Mouse (Mus musculus) intestine, embryonic 15.5 days (tissue): Measurements from ENCODE around the gene 9430097D07Rik. TPM values are rescaled to one million over a fixed set of nuclear protein-coding genes. Genes with fewer than 3 reads are reported as not detected.

ENCODE experiments used
- ATAC-seq: fragments of 200-750 bp; cut with Nextera tagmentation; 2 replicates; pipeline ENCODE4 v1.8.0; 2017; ENCODE audit warnings: moderate TSS enrichment, moderate library complexity
- H3K27ac ChIP-seq: fragments of 300-500 bp; sonication (generic); 2 replicates; pipeline ENCODE4 v1.5.1; 2015; ENCODE audit warnings: mild to moderate bottlenecking, inconsistent platforms
- H3K27me3 ChIP-seq: fragments of 300-500 bp; sonication (generic); replicated peaks from 2 replicates; pipeline ENCODE4 v1.6.1; 2015; ENCODE audit warnings: inconsistent platforms
- H3K36me3 ChIP-seq: fragments of 300-500 bp; sonication (generic); 2 replicates; pipeline ENCODE4 v1.6.1; 2015; ENCODE audit warnings: inconsistent platforms
- H3K4me1 ChIP-seq: fragments of 300-500 bp; sonication (generic); replicated peaks from 2 replicates; pipeline ENCODE4 v1.6.1; 2015; ENCODE audit warnings: inconsistent platforms
- H3K4me2 ChIP-seq: fragments of 300-500 bp; sonication (generic); replicated peaks from 2 replicates; pipeline ENCODE4 v1.6.1; 2015; ENCODE audit warnings: mild to moderate bottlenecking, inconsistent platforms
- H3K4me3 ChIP-seq: fragments of 300-500 bp; sonication (generic); replicated peaks from 2 replicates; pipeline ENCODE4 v1.5.1; 2015; ENCODE audit warnings: inconsistent platforms
- H3K9ac ChIP-seq: fragments of 300-500 bp; sonication (generic); 2 replicates; pipeline ENCODE4 v1.6.1; 2015; ENCODE audit warnings: inconsistent platforms
- H3K9me3 ChIP-seq: fragments of 300-500 bp; sonication (generic); 2 replicates; pipeline ENCODE4 v1.6.1; 2016; ENCODE audit warnings: inconsistent platforms
- WGBS: fragments of 180-500 bp; shearing (Covaris S2); methylation state at CpG from one replicate; pipeline ENCODE4 v1.1.7; 2015; 5-methylcytosine and 5-hydroxymethylcytosine counted together
- polyA plus RNA-seq: library from polyadenylated mRNA; unstranded; fragments of >200 nt; fragmentation: Nextera tagmentation; extraction: Ambion mirVana; gene quantifications from 2 replicates; pipeline ENCODE4 v1.2.1, GENCODE M21; 2015

Gene 9430097D07Rik
- polyA plus RNA-seq, 1 experiment from 2014 or later, result not detected

DNA sequence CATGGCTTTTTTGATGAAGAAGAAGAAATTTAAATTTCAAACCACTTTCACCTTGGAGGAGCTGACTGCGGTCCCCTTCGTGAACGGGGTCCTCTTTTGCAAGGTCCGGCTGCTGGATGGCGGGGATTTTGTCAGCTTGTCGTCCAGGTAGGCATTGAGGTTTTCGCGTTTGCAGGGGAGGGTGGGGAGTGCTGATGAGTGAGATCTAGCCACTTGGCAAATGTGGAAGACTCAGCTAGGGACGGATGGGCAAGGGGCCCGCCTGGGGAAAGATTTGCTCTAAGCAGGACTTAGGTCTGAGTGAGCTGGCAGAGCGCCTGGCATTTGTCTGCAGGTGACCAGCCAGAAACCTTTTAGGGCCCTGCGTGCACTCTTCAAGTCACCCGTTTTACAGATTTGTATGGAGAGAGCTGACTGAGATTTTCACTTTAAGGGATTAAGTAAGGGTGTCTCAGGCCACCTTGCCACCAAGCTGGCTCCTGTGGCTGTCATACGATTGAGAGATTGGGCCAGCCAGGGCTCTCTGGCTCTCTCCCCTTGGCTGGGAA, 39.3 kb downstream of the 9430097D07Rik start:
- no peaks in the 10 kb centered on the region for H3K27me3 ChIP-seq
- peak overlapping the region; percentile 92 for H3K4me3 ChIP-seq
- WGBS, result under 1% methylated on average over 14 of the region's 14 CpGs
- no peak for ATAC-seq
- H3K4me1 ChIP-seq, result peaks cover 42% of the 10 kb centered on the region
- peak overlapping the region; percentile 99 for H3K9ac ChIP-seq
- peak overlapping the region; percentile 100 for H3K27ac ChIP-seq
- no peaks in the 10 kb centered on the region for H3K9me3 ChIP-seq
- H3K36me3 ChIP-seq, result no peaks in the 10 kb centered on the region
- peak overlapping the region; percentile 83 for H3K4me2 ChIP-seq

DNA sequence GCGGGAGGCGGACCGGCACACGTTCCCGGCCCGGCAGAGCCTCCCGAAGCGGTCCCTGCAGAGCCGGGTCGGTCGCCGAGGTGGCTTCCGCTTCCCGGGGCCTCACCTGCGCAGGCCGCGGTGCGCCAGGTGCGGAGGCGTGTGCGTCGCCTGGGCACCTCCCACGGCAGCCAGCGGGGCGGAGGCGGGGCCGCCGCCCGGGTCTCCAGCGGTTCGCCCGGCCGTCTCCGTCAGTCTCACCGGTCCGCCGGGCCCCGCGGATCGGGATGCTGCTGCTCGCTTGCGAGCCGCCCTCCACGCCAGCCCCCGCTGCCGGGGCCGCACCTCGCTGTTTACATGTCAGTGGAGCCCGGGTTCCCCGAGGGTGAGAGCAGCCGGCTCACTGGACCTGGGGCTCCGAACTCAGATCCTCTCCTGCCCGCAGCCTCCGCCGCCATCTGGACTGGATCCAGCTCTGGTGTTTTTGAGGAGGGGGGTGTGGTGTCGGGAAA, 39.9 kb downstream of the 9430097D07Rik start:
- ATAC-seq, result peak; percentile 82
- Histone ChIP-seq H3K36me3 (no peaks in the 10 kb centered on the region), H3K27ac (peak overlapping the region; percentile 100), H3K4me1 (peaks cover 42% of the 10 kb centered on the region), H3K4me3 (peak overlapping the region; percentile 92), H3K9ac (peak overlapping the region; percentile 99), H3K9me3 (no peaks in the 10 kb centered on the region), H3K4me2 (peak overlapping the region; percentile 83), H3K27me3 (no peaks in the 10 kb centered on the region)
- under 1% methylated on average over 56 of the region's 56 CpGs for whole genome bisulfite sequencing

DNA sequence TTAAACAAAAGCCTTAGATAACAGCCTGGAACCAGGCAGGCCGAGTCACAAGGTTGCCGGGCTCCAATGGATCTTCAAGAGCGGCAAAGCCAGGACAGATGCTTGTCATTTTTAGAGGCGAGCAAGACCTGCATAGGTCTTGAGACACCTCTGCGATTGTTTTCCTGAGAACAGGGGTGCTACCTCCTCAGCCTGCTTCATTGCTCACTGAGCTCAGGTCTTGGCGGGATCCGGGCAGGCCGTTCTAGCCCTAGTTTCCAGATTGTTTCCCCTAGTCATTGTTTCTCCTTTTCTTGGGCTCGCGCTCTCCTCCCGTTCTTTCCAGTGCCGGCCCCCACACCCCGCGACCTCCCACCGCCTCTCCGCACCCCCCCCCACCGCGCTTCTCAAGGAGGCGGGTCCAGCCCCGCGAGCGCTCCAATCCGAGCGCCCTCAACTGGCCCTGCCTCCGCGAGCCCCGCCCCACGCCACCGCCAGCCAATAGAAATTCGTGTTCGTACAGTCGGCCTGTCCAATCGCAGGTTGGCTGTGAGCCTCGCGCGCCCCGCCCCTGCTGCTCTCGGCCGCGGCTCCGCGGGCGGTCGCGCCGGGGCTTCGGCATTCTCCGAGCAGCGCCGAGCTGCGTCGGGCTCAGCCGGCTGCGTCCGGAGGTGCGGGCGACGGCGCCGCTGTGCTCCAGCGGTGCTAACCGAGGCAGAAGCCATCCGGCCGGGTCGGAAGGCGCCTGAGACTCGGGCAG, 40.6 kb downstream of the 9430097D07Rik start, which contains the start of gene Fam102a:
TSS of gene Fam102a (plus strand) at position 600 of the 739 bp plus-strand sequence.
- Histone ChIP-seq H3K27ac (peak within 1 kb of the TSS; percentile 100), H3K4me1 (peaks cover 40% of the 10 kb centered on the region), H3K27me3 (no peaks in the 10 kb centered on the region), H3K36me3 (no peaks in the 10 kb centered on the region), H3K4me3 (peak within 1 kb of the TSS; percentile 92), H3K9me3 (no peaks in the 10 kb centered on the region), H3K9ac (peak within 1 kb of the TSS; percentile 99), H3K4me2 (peak within 1 kb of the TSS; percentile 83)
- under 1% methylated on average over 67 of the region's 67 CpGs for WGBS
- ATAC-seq, result peak; percentile 95

DNA sequence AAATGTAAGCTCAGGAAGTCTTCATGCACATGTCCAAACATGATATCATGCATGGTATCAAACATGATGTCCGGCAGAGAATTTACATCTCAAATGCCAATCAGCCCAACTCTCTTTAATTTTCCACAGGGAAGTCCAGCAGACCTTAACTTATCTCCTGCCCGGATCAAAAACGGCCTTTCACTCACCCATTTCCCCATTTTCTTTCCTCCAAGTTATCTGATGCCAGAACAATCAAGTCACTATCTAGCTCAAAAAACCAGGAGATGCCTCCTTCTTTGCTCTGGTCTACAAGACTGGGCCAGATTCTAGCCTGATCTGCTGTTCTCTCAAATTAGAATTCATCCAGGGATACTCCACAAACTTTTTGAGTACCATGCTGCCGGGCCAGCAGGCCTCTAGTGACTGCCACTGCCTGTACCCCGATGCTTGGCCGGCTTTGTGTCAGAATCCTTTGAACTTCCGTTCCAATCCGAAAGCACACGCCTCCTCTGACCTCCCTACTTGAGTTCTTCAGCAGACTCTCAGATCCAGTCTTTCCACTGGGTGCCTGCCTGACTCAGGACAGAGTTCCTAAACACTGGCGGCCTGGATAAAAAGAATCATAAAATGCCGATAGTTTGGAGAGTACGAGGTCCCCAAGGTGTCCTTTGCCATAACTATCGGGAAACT, 41.3 kb downstream of the 9430097D07Rik start:
- WGBS, result 10% methylated on average over 13 of the region's 13 CpGs
- Histone ChIP-seq H3K4me1 (peaks cover 33% of the 10 kb centered on the region), H3K9me3 (no peaks in the 10 kb centered on the region), H3K27ac (peak overlapping the region; percentile 95), H3K27me3 (no peaks in the 10 kb centered on the region), H3K4me2 (peak overlapping the region; percentile 83), H3K9ac (peak overlapping the region; percentile 43), H3K4me3 (peak overlapping the region; percentile 92), H3K36me3 (no peaks in the 10 kb centered on the region)
- peak; percentile 18 for ATAC-seq

DNA sequence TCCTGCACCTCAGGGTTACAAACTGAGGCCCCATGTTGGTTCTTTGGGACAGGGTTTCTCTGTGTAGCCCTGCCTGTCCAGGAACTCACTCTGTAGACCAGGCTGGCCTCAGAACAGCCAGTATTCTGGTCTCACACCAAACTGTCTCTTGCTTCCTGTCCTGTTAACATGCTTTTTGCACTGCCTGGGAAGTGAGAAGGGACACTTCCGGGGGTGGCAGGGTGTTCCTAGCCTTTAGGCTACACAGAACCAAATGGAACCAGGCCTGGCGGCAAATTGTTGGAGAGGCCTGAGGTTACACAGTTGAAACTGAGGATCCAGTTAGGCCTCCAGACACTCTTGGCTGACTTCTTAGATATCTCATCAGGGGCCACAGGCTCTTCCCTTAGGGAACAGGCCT, 42.3 kb downstream of the 9430097D07Rik start:
- no peaks in the 10 kb centered on the region for H3K36me3 ChIP-seq
- H3K27ac ChIP-seq, result no peak overlapping the region
- no peak overlapping the region for H3K9ac ChIP-seq
- H3K4me1 ChIP-seq, result peaks cover 22% of the 10 kb centered on the region
- H3K27me3 ChIP-seq, result no peaks in the 10 kb centered on the region
- WGBS, result 87% methylated on average over 2 of the region's 2 CpGs
- H3K4me2 ChIP-seq, result no peak overlapping the region
- ATAC-seq, result no peak
- no peak overlapping the region for H3K4me3 ChIP-seq
- H3K9me3 ChIP-seq, result no peaks in the 10 kb centered on the region

DNA sequence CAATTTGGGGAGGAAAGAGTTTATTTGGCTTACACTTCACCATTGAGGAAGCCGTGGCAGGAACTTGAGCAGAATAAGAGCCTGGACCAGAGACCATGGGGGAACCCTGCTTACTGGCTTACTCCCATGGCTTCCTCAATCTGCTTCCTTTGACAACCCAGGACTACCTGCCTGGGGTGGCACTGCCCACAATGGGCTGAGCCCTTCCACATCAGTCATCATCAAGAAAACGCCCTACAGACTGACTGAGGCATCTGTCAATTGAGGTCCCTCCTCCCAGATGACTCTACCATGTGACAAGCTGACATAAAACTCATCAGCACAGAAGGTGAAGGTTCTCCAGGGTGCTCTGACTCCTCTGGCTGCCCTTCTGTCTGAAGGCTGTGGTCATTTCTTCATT, 45.0 kb downstream of the 9430097D07Rik start:
- Histone ChIP-seq H3K27ac (no peak overlapping the region), H3K36me3 (no peaks in the 10 kb centered on the region), H3K9me3 (no peaks in the 10 kb centered on the region), H3K27me3 (no peaks in the 10 kb centered on the region), H3K4me3 (no peak overlapping the region), H3K4me1 (peaks cover 13% of the 10 kb centered on the region; the same call in 1 of the 2 replicates), H3K9ac (no peak overlapping the region), H3K4me2 (no peak overlapping the region)
- no peak for ATAC-seq
- 78% methylated on average over 2 of the region's 2 CpGs for WGBS

DNA sequence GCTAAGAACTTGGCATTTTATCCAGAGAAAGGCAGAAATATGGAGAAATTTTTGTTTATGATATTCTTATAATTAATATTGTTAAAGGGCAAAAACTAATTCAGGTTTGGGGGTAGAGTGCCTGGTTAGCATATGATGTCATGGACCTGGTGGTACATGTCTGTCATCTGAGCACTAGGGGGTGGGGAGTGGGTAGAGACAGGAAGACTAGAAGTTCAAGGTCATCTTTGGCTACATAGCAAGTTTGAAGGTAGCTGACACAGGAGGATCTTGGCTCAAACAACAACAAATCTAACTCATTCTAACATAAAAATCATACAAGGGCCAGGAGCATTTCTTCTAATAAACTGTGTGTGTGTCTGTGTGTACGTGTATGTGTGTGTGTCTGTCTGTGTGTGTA, 47.2 kb downstream of the 9430097D07Rik start:
- WGBS, result 73% methylated on average over 1 of the region's 1 CpGs
- H3K4me3 ChIP-seq, result no peak overlapping the region

DNA sequence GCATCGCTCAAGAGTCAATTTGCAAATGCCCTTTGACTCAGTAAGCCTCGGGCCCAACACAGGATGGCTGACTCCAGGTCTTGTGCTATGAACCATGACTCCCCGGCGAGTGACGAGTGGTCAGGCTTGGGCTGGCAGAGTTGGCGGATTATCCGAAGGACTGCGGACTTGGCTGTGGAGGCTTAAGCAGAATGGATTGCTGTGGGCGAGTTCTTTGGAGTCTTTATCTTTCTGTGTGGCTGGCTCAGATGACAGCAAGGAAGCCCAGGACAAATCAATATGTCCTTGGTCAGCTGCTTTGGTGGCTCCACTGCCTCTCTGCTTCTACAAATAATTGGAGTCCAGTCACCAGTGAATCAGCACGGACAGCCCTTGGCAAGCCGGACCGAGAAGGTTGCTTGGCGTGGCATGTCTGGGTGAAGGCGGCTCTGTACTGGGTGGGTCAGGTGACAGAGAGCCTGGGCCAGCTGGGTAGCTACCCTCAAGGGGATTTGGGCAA, 48.0 kb downstream of the 9430097D07Rik start:
- WGBS, result 80% methylated on average over 14 of the region's 14 CpGs
- no peak for ATAC-seq
- H3K9me3 ChIP-seq, result no peaks in the 10 kb centered on the region

More for the DNA sequence above, 47.2 kb downstream of the 9430097D07Rik start:
- Histone ChIP-seq H3K27ac (no peak overlapping the region), H3K36me3 (no peaks in the 10 kb centered on the region), H3K9ac (no peak overlapping the region), H3K4me1 (peaks cover 10% of the 10 kb centered on the region), H3K4me2 (no peak overlapping the region), H3K27me3 (no peaks in the 10 kb centered on the region), H3K9me3 (no peaks in the 10 kb centered on the region)
- ATAC-seq, result no peak

DNA sequence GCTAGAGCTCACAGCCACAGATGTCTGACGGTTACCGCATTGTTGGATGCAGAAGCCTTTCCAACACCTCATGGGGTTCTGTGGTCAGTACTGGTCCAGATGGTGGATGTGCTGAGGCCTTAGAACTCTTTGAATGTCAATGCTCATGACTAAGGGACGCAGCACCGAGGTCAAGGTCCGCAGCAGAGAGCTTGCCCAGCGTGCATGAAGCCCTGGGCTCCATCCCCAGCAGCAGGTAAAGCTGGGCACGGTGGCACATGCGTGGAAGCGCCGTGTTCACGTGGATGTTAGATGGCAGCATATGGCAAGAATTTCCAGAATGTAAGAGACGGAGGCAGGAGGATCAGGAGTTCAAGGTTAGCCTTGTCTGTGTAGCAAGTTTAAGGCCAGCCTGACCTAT, 49.7 kb downstream of the 9430097D07Rik start:
- Histone ChIP-seq H3K9me3 (no peaks in the 10 kb centered on the region), H3K36me3 (no peaks in the 10 kb centered on the region), H3K4me1 (peaks cover 7% of the 10 kb centered on the region; the same call in 1 of the 2 replicates), H3K9ac (no peak overlapping the region), H3K27me3 (no peaks in the 10 kb centered on the region), H3K4me2 (no peak overlapping the region), H3K27ac (no peak overlapping the region), H3K4me3 (no peak overlapping the region)
- ATAC-seq, result no peak
- WGBS, result 85% methylated on average over 12 of the region's 12 CpGs

More for the DNA sequence above, 48.0 kb downstream of the 9430097D07Rik start:
- Histone ChIP-seq H3K27me3 (no peaks in the 10 kb centered on the region), H3K4me3 (no peak overlapping the region), H3K36me3 (no peaks in the 10 kb centered on the region), H3K4me1 (peaks cover 7% of the 10 kb centered on the region; the same call in 1 of the 2 replicates), H3K9ac (no peak overlapping the region), H3K4me2 (no peak overlapping the region), H3K27ac (no peak overlapping the region)

DNA sequence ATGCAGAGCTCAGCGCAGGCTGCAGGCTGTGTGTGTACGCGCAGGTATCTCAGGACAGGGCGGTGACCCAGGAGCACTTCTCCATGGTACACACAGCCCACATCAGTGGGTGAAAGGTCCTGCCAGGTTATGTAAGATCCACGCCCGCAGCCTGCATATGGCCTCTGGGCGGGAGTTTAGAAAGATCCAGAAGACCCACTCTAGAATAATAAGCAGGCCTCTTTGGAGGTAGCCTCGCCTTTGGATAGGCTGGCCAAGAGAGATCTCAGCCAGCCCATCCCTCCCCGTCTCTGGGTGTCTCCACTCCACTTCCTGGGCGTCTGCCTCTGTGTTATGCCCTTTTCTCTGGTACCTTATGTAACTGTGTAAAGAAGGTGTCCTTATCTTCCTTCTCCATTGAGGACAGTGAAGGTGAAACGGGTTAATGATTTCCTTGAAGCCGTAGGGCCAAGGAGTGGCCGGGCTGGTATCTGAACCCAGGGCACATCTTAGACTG, 50.9 kb downstream of the 9430097D07Rik start:
- peaks cover 7% of the 10 kb centered on the region; the same call in 1 of the 2 replicates for H3K4me1 ChIP-seq
- H3K4me3 ChIP-seq, result no peak overlapping the region
- WGBS, result 67% methylated on average over 13 of the region's 13 CpGs
- 0 out of 2 replicates have a peak overlapping the region, but pooled peaks have one; percentile 14 for H3K4me2 ChIP-seq
- H3K27ac ChIP-seq, result peak overlapping the region; percentile 71
- no peak overlapping the region for H3K9ac ChIP-seq
- H3K27me3 ChIP-seq, result no peaks in the 10 kb centered on the region
- no peaks in the 10 kb centered on the region for H3K9me3 ChIP-seq
- ATAC-seq, result peak; percentile 94
- no peaks in the 10 kb centered on the region for H3K36me3 ChIP-seq
